Comparison of ENCODE assay signal across 18 mouse cellular contexts in the genomic region with DNA sequence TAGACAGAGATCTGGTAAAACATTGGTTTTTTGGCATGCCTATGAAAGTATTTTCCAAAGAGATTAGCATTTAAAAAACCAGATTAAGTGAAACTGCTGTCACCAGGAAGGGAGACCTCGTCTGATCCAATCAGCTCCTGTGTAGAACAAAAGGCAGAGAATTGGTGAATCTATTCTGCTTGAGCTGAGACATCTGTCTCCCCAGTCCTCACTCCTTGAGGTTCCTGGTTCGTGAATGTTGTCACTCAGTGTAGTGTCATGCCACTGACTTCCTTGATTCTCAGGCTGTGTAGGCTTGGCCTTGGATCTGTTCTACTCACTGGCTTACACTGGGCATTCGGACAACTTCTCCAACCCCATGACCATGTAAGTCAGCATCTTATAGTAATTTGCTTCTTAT.
"Had no signal": no experiment of that assay in that cellular context is flagged by ENCODE, and none has a peak within 500 bp of the region (broad histone marks: within the 10 kb centered on the region; RNA-seq: fewer than 3 reads in every experiment).

No protein-coding gene starts in this region.

- H3K4me2 ChIP-seq: liver, embryonic 13.5 days; neural tube, embryonic 13.5 days; stomach, embryonic 15.5 days had no signal

- H3K4me1 ChIP-seq: liver, embryonic 13.5 days; neural tube, embryonic 13.5 days; stomach, embryonic 15.5 days had no signal

- ATAC-seq: midbrain, embryonic 16.5 days had no signal

- H3K9me3 ChIP-seq: liver, embryonic 13.5 days; neural tube, embryonic 13.5 days; stomach, embryonic 15.5 days had no signal

- H3K27me3 ChIP-seq: liver, embryonic 13.5 days; neural tube, embryonic 13.5 days; stomach, embryonic 15.5 days had no signal

- H3K27ac ChIP-seq: layer of hippocampus, adult 2 months; liver, embryonic 13.5 days; macrophage; neural tube, embryonic 13.5 days; stomach, embryonic 15.5 days had no signal

- H3K36me3 ChIP-seq: liver, embryonic 13.5 days; neural tube, embryonic 13.5 days; stomach, embryonic 15.5 days had no signal

- DNase-seq: kidney, adult 18-20 months; kidney, adult 9 months; kidney, postnatal 14 days; kidney, postnatal 4 days; layer of hippocampus, adult 9-11 months; liver, embryonic 13.5 days; lung, adult 2 months; lung, postnatal 14 days; retina, postnatal 1 day; right cerebral cortex, postnatal 25 days; spleen, adult 18-20 months; thymus, postnatal 25 days had no signal

- H3K9ac ChIP-seq: liver, embryonic 13.5 days; neural tube, embryonic 13.5 days; stomach, embryonic 15.5 days had no signal

- H3K4me3 ChIP-seq: layer of hippocampus, adult 2 months; liver, embryonic 13.5 days; myocyte; neural tube, embryonic 13.5 days; stomach, embryonic 15.5 days had no signal
